Mouse (Mus musculus) liver, embryonic 14.5 days (tissue): Measurements from ENCODE around the gene Adh7.

Experiments used
- CTCF ChIP-seq: IDR thresholded peaks from 2 replicates; pipeline ENCODE4 v1.5.1; 2016; ENCODE audit warnings: antibody characterized with exemption, low read depth, control low read depth
- EP300 ChIP-seq: IDR thresholded peaks from 2 replicates; pipeline ENCODE4 v1.6.1; 2016; ENCODE audit warnings: antibody characterized with exemption, low read depth

DNA sequence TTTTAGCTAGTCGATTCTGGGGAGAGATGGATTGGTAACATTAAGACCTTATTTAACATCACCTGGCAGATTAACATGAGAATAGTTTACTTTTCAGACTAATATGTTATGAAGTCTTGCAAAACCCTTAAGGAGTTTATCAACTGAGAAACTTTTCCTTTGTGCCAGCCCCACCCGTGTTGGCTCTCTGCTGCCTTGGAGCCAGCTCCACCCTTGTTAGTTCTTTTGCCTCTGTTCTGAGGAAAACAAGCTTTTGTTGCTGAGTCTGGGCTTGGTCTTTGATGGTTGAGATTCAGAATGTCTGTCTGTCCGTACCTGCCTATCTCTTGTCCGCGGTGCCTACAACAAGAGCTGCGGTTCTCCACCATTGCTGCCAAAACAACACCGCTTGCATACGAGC, 1.5 kb upstream of the Adh7 start:
- TF ChIP-seq CTCF (no peak), EP300 (no peak)
